Mouse (Mus musculus): ENCODE data around the gene Zpr1.

Gene Zpr1

DNA sequence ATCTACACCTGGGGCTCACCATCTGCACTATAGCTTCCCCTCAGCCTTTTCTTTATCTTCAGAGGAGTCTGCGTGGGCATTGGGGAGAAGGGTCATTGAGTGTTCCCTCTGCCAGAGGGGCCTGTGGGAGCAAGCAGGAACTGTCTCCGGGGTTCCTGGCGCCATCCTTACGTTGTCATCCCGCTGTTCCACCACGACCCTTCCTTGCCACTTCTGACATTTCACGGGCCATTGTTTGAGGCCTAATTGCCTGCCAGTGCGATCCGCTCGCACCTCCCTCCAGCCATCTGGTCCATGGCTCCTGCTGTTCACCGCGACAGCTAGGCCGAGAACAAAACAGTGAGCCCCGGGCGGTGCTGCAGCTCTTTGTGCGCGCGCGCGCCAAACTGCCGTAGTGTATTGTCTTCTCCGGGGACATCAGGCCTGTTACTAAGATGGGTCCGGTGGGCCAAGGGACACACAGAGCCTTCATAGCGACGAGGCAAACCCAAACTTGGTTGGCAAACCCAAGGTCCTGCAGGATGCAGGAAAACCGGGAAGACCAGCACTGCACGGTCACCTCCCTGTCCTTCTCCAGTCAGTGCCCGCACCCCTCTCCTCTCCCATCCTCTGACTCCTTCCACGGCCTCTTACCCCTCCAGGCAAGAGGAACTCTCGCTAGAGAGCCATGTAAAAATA lies 55.8 kb downstream of the Zpr1 start:
- peak; percentile 38 to 62 for DNase-seq (ENCODE audit: inconsistent age in 2 of 2, low spot score in 1 of 2)

DNA sequence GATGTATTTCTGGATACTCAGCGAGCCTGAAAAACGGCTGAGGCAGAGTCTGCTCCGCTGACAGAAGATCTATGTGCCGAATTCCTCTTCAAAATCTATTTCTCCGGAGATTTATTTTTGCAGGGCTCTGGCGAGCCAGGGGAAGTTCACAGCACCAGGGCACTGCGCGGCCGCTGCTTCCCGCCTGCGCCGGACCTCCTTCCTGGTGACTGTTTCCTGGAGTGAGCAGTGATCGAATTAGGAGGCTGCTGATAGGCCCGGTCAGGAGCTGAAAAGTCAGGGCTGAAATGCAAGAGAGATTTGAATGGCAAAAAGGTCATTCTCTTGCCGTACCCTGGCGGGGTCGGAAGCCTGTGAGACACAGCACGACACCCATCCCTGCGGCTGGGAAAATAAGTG lies 56.4 kb downstream of the Zpr1 start:
- DNase-seq (ENCODE audit: inconsistent age in 2 of 2, low spot score in 1 of 2), result peak; percentile 20 to 45

DNA sequence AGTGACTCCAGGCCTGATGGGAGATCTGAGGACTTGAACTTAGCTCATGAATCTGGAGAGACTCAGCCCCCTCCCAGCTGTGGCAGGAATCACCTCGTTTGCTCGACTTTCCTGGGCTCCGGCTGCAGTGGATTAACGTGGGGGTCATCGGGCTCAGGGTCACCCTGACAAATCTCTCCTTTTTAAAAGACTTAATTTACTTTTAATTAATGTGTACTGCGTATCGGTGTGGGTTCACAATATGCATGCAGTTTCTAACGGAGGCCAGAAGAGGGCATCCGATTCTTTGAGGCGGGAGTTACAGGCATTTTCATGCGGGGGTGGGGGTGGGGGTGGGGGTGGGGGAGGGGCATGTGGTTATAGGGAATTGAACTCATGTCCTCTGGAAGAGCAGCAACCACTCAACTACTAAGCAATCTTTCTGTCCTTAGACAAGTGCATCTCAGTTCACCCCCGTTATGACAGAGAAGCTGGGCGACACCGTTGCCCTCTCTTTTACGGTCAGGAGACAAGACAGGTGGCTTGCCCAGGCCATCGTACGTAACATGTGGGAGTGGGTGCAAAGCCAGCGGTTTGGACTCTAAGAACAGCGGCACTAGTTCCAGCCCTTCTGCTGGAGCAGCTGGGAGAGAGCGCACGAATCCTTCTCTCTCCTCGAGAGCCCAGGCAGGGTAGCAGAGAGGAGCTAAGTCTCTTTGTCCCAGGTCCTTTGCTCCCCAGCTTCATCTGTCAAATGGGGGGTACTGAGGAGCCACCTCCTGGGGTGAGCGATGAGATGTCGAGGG lies 57.1 kb downstream of the Zpr1 start:
- no peak for DNase-seq (ENCODE audit: inconsistent age in 2 of 2, low spot score in 1 of 2)

DNA sequence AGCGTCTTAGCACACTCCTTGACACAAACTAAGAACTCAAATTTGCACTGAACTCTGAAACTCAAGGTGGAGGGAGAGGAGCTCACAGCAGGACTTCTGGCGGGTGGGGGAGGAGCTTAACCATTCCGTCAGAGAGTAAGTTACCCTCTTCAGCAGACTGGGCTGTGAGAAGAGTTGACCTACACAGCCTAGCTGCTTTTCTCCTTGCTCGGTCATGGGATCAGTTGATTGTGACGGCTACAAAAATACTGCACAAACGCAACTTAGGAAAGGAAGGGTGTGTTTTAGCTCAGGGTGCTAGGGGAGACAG lies 57.7 kb downstream of the Zpr1 start:
- no peak for DNase-seq (ENCODE audit: inconsistent age in 2 of 2, low spot score in 1 of 2)

DNA sequence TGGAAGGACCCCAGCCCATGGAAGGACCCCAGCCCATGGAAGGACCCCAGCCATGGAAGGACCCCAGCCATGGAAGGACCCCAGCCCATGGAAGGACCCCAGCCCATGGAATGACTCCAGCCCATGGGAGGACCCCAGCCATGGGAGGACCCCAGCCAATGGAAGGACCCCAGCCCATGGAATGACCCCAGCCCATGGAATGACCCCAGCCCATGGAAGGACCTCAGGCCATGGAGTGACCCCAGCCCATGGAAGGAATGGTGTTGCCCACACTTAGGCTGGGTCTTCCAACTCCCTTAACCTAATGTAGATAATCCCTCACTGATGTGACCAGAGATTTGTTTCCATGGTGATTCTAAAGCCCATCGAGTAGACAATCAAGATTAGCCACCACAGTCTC lies 58.4 kb downstream of the Zpr1 start:
- no peak for DNase-seq (ENCODE audit: inconsistent age in 2 of 2, low spot score in 1 of 2)

Measured in adrenal gland, adult (tissue).